In genomic region chr13:31330731-31331130, GRCm38 (mm10) we compare ENCODE assay signal across 25 mouse cellular contexts.
"Had no signal": no experiment of that assay in that cellular context is flagged by ENCODE, and none has a peak within 500 bp of the region (broad histone marks: within the 10 kb centered on the region; RNA-seq: fewer than 3 reads in every experiment).

No protein-coding gene starts in this region.

- DNase-seq: kidney, adult 11 months; kidney, adult 8-10 months; kidney, postnatal 10 days; kidney, postnatal 36 days; layer of hippocampus, postnatal 36 days; liver; lung, adult 18-20 months; lung, postnatal 10 days; lung, postnatal 36 days; retina, postnatal 1 day; right cerebral cortex, postnatal 25 days; spleen, adult 18-20 months; thymus, adult 2 months; thymus, postnatal 14 days; thymus, postnatal 4 days had no signal

- ATAC-seq: liver, embryonic 12.5 days; midbrain, embryonic 15.5 days had no signal

- H3K27me3 ChIP-seq: kidney, embryonic 15.5 days; limb, embryonic 13.5 days; liver, embryonic 12.5 days; liver, embryonic 15.5 days; lung, embryonic 15.5 days; megakaryocyte, embryonic 14.5 days; midbrain, embryonic 12.5 days; midbrain, embryonic 15.5 days; stomach, embryonic 15.5 days had no signal

- H3K4me1 ChIP-seq: liver, embryonic 12.5 days; liver, embryonic 15.5 days; megakaryocyte, embryonic 14.5 days; midbrain, embryonic 12.5 days; midbrain, embryonic 15.5 days had no signal

- H3K9ac ChIP-seq: kidney, embryonic 15.5 days; limb, embryonic 13.5 days; liver, embryonic 12.5 days; liver, embryonic 15.5 days; lung, embryonic 15.5 days; midbrain, embryonic 12.5 days; midbrain, embryonic 15.5 days; stomach, embryonic 15.5 days had no signal

- H3K4me3 ChIP-seq: kidney, embryonic 15.5 days; left cerebral cortex, adult 2 months; limb, embryonic 13.5 days; liver, embryonic 12.5 days; liver, embryonic 15.5 days; lung, embryonic 15.5 days; megakaryocyte, embryonic 14.5 days; midbrain, embryonic 12.5 days; midbrain, embryonic 15.5 days; stomach, embryonic 15.5 days had no signal

- H3K27ac ChIP-seq: kidney, embryonic 15.5 days; left cerebral cortex, adult 2 months; limb, embryonic 13.5 days; liver, embryonic 12.5 days; liver, embryonic 15.5 days; lung, embryonic 15.5 days; midbrain, embryonic 12.5 days; midbrain, embryonic 15.5 days had no signal

- H3K9me3 ChIP-seq: kidney, embryonic 15.5 days; limb, embryonic 13.5 days; liver, embryonic 12.5 days; liver, embryonic 15.5 days; lung, embryonic 15.5 days; megakaryocyte, embryonic 14.5 days; midbrain, embryonic 12.5 days; midbrain, embryonic 15.5 days; stomach, embryonic 15.5 days had no signal

- H3K4me2 ChIP-seq: kidney, embryonic 15.5 days; limb, embryonic 13.5 days; liver, embryonic 12.5 days; liver, embryonic 15.5 days; lung, embryonic 15.5 days; midbrain, embryonic 12.5 days; midbrain, embryonic 15.5 days; stomach, embryonic 15.5 days had no signal

- H3K36me3 ChIP-seq: kidney, embryonic 15.5 days; limb, embryonic 13.5 days; liver, embryonic 12.5 days; liver, embryonic 15.5 days; lung, embryonic 15.5 days; midbrain, embryonic 12.5 days; midbrain, embryonic 15.5 days; stomach, embryonic 15.5 days had no signal
